Mouse (Mus musculus) left cerebral cortex, adult 18-20 months (tissue): ENCODE data around the gene Erfe. TPM values are rescaled to one million over a fixed set of nuclear protein-coding genes. Genes with fewer than 3 reads are reported as not detected.
A peak's percentile ranks its signal among the peaks of the same experiment; 100 is the strongest.

Experiments used
- DNase-seq, 2 experiments: peaks; one replicate each; pipeline ENCODE4 v3.0.0; 2021 to 2022; ENCODE audit warnings: low spot score in 2 of 2, mixed read lengths in 1 of 2
- long read RNA-seq, 2 experiments: library from polyadenylated mRNA; stranded (forward); transcript quantifications; one replicate each; pipeline ENCODE4 v2.0.0; 2021
- total RNA-seq, 2 experiments: library from RNA; stranded (reverse); gene quantifications; 2 replicates each; pipeline ENCODE4 v1.2.3; 2021

Erfe gene
- under 1 TPM; 0.30 to 0.58 TPM for total RNA-seq
- long read RNA-seq, experiment 1: 0 reads
- long read RNA-seq, experiment 2: 0 reads

- DNase-seq: peak; percentile 37 to 47
Observed at GRCm38 (mm10) chr1:91366215-91367108, at the start of gene Erfe. Erfe (plus strand) TSS chr1:91366430.

GRCm38 (mm10) chr1:91317656-91318055, 48.6 kb upstream of the Erfe start:
- no peak for DNase-seq

GRCm38 (mm10) chr1:91321760-91322438, 44.3 kb upstream of the Erfe start, which contains the start of gene Espnl:
Espnl (plus strand) TSS chr1:91322075.
- no peak for DNase-seq

- no peak for DNase-seq
Observed at GRCm38 (mm10) chr1:91324646-91325045, 41.6 kb upstream of the Erfe start.

GRCm38 (mm10) chr1:91325488-91326042, 40.7 kb upstream of the Erfe start:
- DNase-seq: no peak

GRCm38 (mm10) chr1:91332102-91332501, 34.1 kb upstream of the Erfe start:
- DNase-seq: peak; percentile 25 to 56

GRCm38 (mm10) chr1:91333582-91333981, 32.6 kb upstream of the Erfe start:
- no peak for DNase-seq

GRCm38 (mm10) chr1:91337355-91337754, 28.9 kb upstream of the Erfe start:
- no peak for DNase-seq

- peak; percentile 29 to 38 for DNase-seq
Observed at GRCm38 (mm10) chr1:91344001-91344400, 22.2 kb upstream of the Erfe start.

- peak; percentile 17 to 20 for DNase-seq
Observed at GRCm38 (mm10) chr1:91344921-91345685, 21.1 kb upstream of the Erfe start.

- DNase-seq: peak; percentile 52 to 72
Observed at GRCm38 (mm10) chr1:91346892-91347291, 19.3 kb upstream of the Erfe start.

GRCm38 (mm10) chr1:91350841-91351240, 15.4 kb upstream of the Erfe start, which contains the start of gene Klhl30:
Klhl30 (plus strand) TSS chr1:91351016.
- DNase-seq: no peak

- DNase-seq: no peak
Observed at GRCm38 (mm10) chr1:91351249-91351648, 15.0 kb upstream of the Erfe start.

GRCm38 (mm10) chr1:91352277-91352676, 14.0 kb upstream of the Erfe start:
- DNase-seq: peak in 1 of 2 experiments; percentile 29

- DNase-seq: no peak
Observed at GRCm38 (mm10) chr1:91356105-91356504, 10.1 kb upstream of the Erfe start.

- DNase-seq: no peak
Observed at GRCm38 (mm10) chr1:91362113-91362512, 4.1 kb upstream of the Erfe start.

GRCm38 (mm10) chr1:91364822-91365644, 1.2 kb upstream of the Erfe start:
- no peak for DNase-seq

GRCm38 (mm10) chr1:91365816-91366214, 415 bp upstream of the Erfe start:
- DNase-seq: no peak

GRCm38 (mm10) chr1:91367295-91367694, 1.1 kb downstream of the Erfe start:
- no peak for DNase-seq

GRCm38 (mm10) chr1:91369408-91369807, 3.2 kb downstream of the Erfe start:
- no peak for DNase-seq
